Mouse (Mus musculus): ENCODE measurements at regions not wholly inside any gene's neighbourhood (a gene's known extent, or its start where the extent isn't known, plus 50 kb on each side); places are given as distances from the start of the nearest gene placed in this dataset.

DNA sequence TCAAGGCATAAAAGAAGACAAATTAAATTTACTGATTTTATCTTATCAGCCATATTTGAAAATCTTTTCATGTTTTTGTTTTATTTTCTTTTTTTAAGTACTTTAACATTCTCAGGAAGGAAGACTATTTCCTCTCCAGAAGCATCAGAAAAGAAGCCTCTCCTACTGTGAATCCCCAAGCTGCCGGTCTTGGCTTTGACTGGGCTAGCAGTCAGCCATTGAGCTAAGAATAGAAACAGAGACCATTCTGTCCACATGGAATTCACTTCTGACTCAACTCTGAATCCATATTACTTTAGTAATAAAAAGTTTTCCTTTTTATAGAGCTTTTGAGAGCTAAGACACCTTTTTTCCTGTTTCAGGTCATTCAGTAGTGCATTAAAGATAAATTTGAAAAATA is 194.8 kb upstream of the Mbnl1 start:
- Histone ChIP-seq H3K4me1 (ENCODE audit: control insufficient read depth in 1 of 2, insufficient read depth in 2 of 2) (no peaks in the 10 kb centered on the region), H3K36me3 (replicated peaks in 1 of 2; ENCODE audit: control insufficient read depth in 1 of 2, insufficient read depth in 1 of 2, low read length in 1 of 2) (no peaks in the 10 kb centered on the region), H3K4me2 (ENCODE audit: insufficient read depth, low read depth, poor library complexity, severe bottlenecking) (no peak overlapping the region), H3K27me3 (replicated peaks) (no peaks in the 10 kb centered on the region), H3K9me3 (replicated peaks; ENCODE audit: low read length) (no peaks in the 10 kb centered on the region), H3K79me2 (replicated peaks; ENCODE audit: control insufficient read depth, extremely low read depth, insufficient read depth, poor library complexity, severe bottlenecking) (no peaks in the 10 kb centered on the region), H3K9ac (ENCODE audit: insufficient read depth, low read depth) (no peak overlapping the region), H3K4me3 (replicated peaks in 1 of 3; ENCODE audit: low read depth in 2 of 3, low read length in 2 of 3, poor library complexity in 1 of 3) (no peak overlapping the region), H3K27ac (ENCODE audit: insufficient read depth, low read depth) (no peak overlapping the region)
- no peak for DNase-seq (ENCODE audit: extremely low read depth)
- TF ChIP-seq MAFK (IDR thresholded peaks at IDR 0.05; ENCODE audit: insufficient replicate concordance, low read length) (no peak), CTCF (conservative IDR thresholded peaks at IDR 0.05 in 1 of 2, IDR thresholded peaks at IDR 0.05 in 1 of 2; ENCODE audit: low read depth in 2 of 2, low read length in 2 of 2) (no peak), USF2 (conservative IDR thresholded peaks at IDR 0.05; ENCODE audit: low read depth, low read length) (no peak), RCOR1 (conservative IDR thresholded peaks at IDR 0.05; ENCODE audit: low read depth, low read length) (no peak), TCF12 (IDR thresholded peaks at IDR 0.05; ENCODE audit: low read depth, low read length) (no peak), CHD2 (IDR thresholded peaks at IDR 0.05; ENCODE audit: low read length) (no peak), PAX5 (IDR thresholded peaks at IDR 0.05; ENCODE audit: low read length) (no peak), MAX (IDR thresholded peaks at IDR 0.05; ENCODE audit: low read length) (no peak), UBTF (IDR thresholded peaks at IDR 0.05; ENCODE audit: low read depth, low read length) (no peak), RAD21 (IDR thresholded peaks at IDR 0.05; ENCODE audit: low read depth, low read length) (no peak), GABPA (IDR thresholded peaks at IDR 0.05; ENCODE audit: insufficient replicate concordance, low read depth, low read length) (no peak), MEF2A (IDR thresholded peaks at IDR 0.05; ENCODE audit: borderline replicate concordance, low read depth, low read length) (no peak), NRF1 (IDR thresholded peaks at IDR 0.05; ENCODE audit: low read depth, low read length) (no peak), NELFE (IDR thresholded peaks at IDR 0.05; ENCODE audit: low read depth, low read length) (no peak), BHLHE40 (IDR thresholded peaks at IDR 0.05; ENCODE audit: low read depth, low read length) (no peak), POLR2AphosphoS2 (IDR thresholded peaks at IDR 0.05; ENCODE audit: low read depth, low read length) (no peak), JUND (conservative IDR thresholded peaks at IDR 0.05; ENCODE audit: low read depth, low read length) (no peak)
- dilution Hi-C loops (cut with MboI; ENCODE audit: extremely low pct_ligation_motif_present, extremely low pct_unique_long_range_greater_than_20kb, low sequenced_read_pairs) (no loop called here), in situ Hi-C loops (cut with MboI; ENCODE audit: low pct_ligation_motif_present, low pct_unique_long_range_greater_than_20kb, low sequenced_read_pairs) (no loop called here)

- no peaks in the 10 kb centered on the region for H3K79me2 ChIP-seq (replicated peaks; ENCODE audit: control insufficient read depth, extremely low read depth, insufficient read depth, poor library complexity, severe bottlenecking)
- no peak for TF ChIP-seq ZMIZ1 (IDR thresholded peaks at IDR 0.05; ENCODE audit: low read depth, low read length)
- no peak for TF ChIP-seq NELFE (IDR thresholded peaks at IDR 0.05; ENCODE audit: low read depth, low read length)
- TF ChIP-seq ZNF384 (IDR thresholded peaks at IDR 0.05; ENCODE audit: low read depth, low read length) = no peak
- no peak for TF ChIP-seq MXI1 (IDR thresholded peaks at IDR 0.05; ENCODE audit: low read depth, low read length)
- no peak for TF ChIP-seq POLR2A (IDR thresholded peaks at IDR 0.05; ENCODE audit: low read depth, low read length)
- no peak for TF ChIP-seq E2F4 (IDR thresholded peaks at IDR 0.05; ENCODE audit: insufficient replicate concordance, low read depth, low read length)
- TF ChIP-seq PAX5 (IDR thresholded peaks at IDR 0.05; ENCODE audit: low read length) = no peak
- no peak for TF ChIP-seq CHD1 (IDR thresholded peaks at IDR 0.05; ENCODE audit: low read depth, low read length)
- no peak for TF ChIP-seq CHD2 (IDR thresholded peaks at IDR 0.05; ENCODE audit: low read length)
- no peak for TF ChIP-seq KAT2A (IDR thresholded peaks at IDR 0.05; ENCODE audit: insufficient replicate concordance, low read length)
- TF ChIP-seq MAX (IDR thresholded peaks at IDR 0.05; ENCODE audit: low read length) = no peak
- no peak for TF ChIP-seq RAD21 (IDR thresholded peaks at IDR 0.05; ENCODE audit: low read depth, low read length)
- TF ChIP-seq SMC3 (IDR thresholded peaks at IDR 0.05; ENCODE audit: low read depth, low read length) = no peak
- dilution Hi-C loops (cut with MboI; ENCODE audit: extremely low pct_ligation_motif_present, extremely low pct_unique_long_range_greater_than_20kb, low sequenced_read_pairs) = no loop called here
Observed at GRCm38 (mm10) chr3:60281229-60281628, 191.4 kb upstream of the Mbnl1 start.

More at GRCm38 (mm10) chr3:60281229-60281628, 191.4 kb upstream of the Mbnl1 start:
- Histone ChIP-seq H3K36me3 (replicated peaks in 1 of 2; ENCODE audit: control insufficient read depth in 1 of 2, insufficient read depth in 1 of 2, low read length in 1 of 2) (no peaks in the 10 kb centered on the region), H3K4me2 (ENCODE audit: insufficient read depth, low read depth, poor library complexity, severe bottlenecking) (no peak overlapping the region), H3K9ac (ENCODE audit: insufficient read depth, low read depth) (no peak overlapping the region), H3K27me3 (replicated peaks) (no peaks in the 10 kb centered on the region), H3K4me1 (ENCODE audit: control insufficient read depth in 1 of 2, insufficient read depth in 2 of 2) (no peaks in the 10 kb centered on the region), H3K9me3 (replicated peaks; ENCODE audit: low read length) (no peaks in the 10 kb centered on the region), H3K27ac (ENCODE audit: insufficient read depth, low read depth) (no peak overlapping the region), H3K4me3 (replicated peaks in 1 of 3; ENCODE audit: low read depth in 2 of 3, low read length in 2 of 3, poor library complexity in 1 of 3) (no peak overlapping the region)
- DNase-seq (ENCODE audit: extremely low read depth) = no peak
- in situ Hi-C loops (cut with MboI; ENCODE audit: low pct_ligation_motif_present, low pct_unique_long_range_greater_than_20kb, low sequenced_read_pairs) = no loop called here
